Mouse (Mus musculus): Measurements from ENCODE around the gene Slpi.
"Not testable (repeated sequence)": the region's sequence is repeated elsewhere in the genome, so short reads cannot be mapped to it uniquely, and the experiment has no call there.

DNA sequence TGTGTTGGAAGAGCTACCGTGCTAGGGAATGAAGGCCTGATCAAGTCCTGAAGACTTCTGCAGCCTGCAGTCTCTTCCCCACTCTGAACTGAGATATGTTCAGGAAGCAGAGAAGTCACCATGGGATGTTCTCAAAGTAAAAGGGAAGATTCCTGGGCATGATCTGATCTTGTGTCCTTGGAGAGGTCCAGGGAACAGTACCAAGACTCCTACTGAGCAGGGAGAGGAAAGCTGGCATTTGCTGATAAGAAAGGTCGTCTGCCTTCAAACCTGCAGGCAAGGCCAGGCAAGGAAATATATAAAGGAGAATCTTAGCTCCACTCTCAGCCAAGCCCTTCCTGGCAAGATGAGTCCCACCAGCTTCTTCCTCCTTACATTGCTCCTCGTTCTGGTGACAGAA, 56.5 kb downstream of the Slpi start, which contains the start of gene Svs5:
- TF ChIP-seq POLR2A (IDR thresholded peaks at IDR 0.05; ENCODE audit: borderline replicate concordance, low read depth, low read length); CTCF (IDR thresholded peaks at IDR 0.05; ENCODE audit: low read depth, low read length): not testable (repeated sequence)
